8 mouse cellular contexts compared by ENCODE assay signal in genomic region chr3:121531370-121532148, GRCm38 (mm10). TPM values are rescaled to one million over a fixed set of nuclear protein-coding genes. Genes with fewer than 3 reads are reported as not detected.
DNase-seq lines count a peak whose midpoint lies in the region; ATAC-seq and TF ChIP-seq lines count a peak whose summit lies in the region.

No protein-coding gene starts in this region.

- ATAC-seq in intestine, embryonic 14.5 days (replicated peaks; ENCODE audit: low FRiP score, low TSS enrichment, low read depth): peak; percentile 26; the same call in 1 of the 2 replicates

- H3K9me3 ChIP-seq in intestine, embryonic 14.5 days (ENCODE audit: control insufficient read depth, low read length): no peaks in the 10 kb centered on the region

- peaks cover 14% of the 10 kb centered on the region for H3K4me1 ChIP-seq in kidney, adult 2 months (ENCODE audit: control insufficient read depth, insufficient read depth, low read length)
- peaks cover 42% of the 10 kb centered on the region for H3K4me1 ChIP-seq in intestine, embryonic 14.5 days (replicated peaks; ENCODE audit: control insufficient read depth, insufficient read depth, low read length)

- peak overlapping the region; percentile 34 for H3K9ac ChIP-seq in intestine, embryonic 14.5 days (ENCODE audit: low read length)

- no peaks in the 10 kb centered on the region for H3K27me3 ChIP-seq in kidney, adult 2 months (replicated peaks; ENCODE audit: control insufficient read depth, insufficient read depth, low read length)
- no peaks in the 10 kb centered on the region for H3K27me3 ChIP-seq in intestine, embryonic 14.5 days (replicated peaks; ENCODE audit: control insufficient read depth, insufficient read depth, low read length)

- 51% methylated on average over 16 of the region's 16 CpGs for WGBS in kidney, adult 2 months
- WGBS in intestine, embryonic 14.5 days: 35% methylated on average over 16 of the region's 16 CpGs

- peak overlapping the region; percentile 46 for H3K4me3 ChIP-seq in kidney, adult 2 months (ENCODE audit: insufficient read depth, low read depth, low read length)
- peak overlapping the region; percentile 32 for H3K4me3 ChIP-seq in intestine, embryonic 14.5 days (ENCODE audit: low read depth, low read length)

- no peak for TF ChIP-seq CTCF in kidney, adult 2 months (conservative IDR thresholded peaks at IDR 0.05; ENCODE audit: insufficient read depth, insufficient read length, low read depth, low read length)

- peak overlapping the region; percentile 0; the same call in 1 of the 2 replicates for H3K27ac ChIP-seq in kidney, adult 2 months (ENCODE audit: insufficient read depth, low read depth, low read length)
- peak overlapping the region; percentile 85 for H3K27ac ChIP-seq in intestine, embryonic 14.5 days (ENCODE audit: low read depth)

- TF ChIP-seq POLR2A in kidney, adult 2 months (IDR thresholded peaks at IDR 0.05; ENCODE audit: low read depth, low read length): no peak

- no peaks in the 10 kb centered on the region for H3K36me3 ChIP-seq in kidney, adult 2 months (ENCODE audit: control insufficient read depth, insufficient read depth, low read length)
- no peaks in the 10 kb centered on the region for H3K36me3 ChIP-seq in intestine, embryonic 14.5 days (ENCODE audit: control insufficient read depth, insufficient read depth, low read length)

- peak overlapping the region; percentile 43 for H3K4me2 ChIP-seq in intestine, embryonic 14.5 days (ENCODE audit: low read length)

- peak; percentile 42 for DNase-seq in kidney, adult 2 months
- no peak for DNase-seq in kidney, adult 11 months
- peak; percentile 95 for DNase-seq in fat pad, adult 2 months (ENCODE audit: extremely low read depth, low read depth, low spot score)
- DNase-seq in intestine, embryonic 14.5 days (ENCODE audit: low spot score): peak; percentile 73
- peak; percentile 51 for DNase-seq in lung, postnatal 10 days
- no peak for DNase-seq in layer of hippocampus, postnatal 14 days (ENCODE audit: low spot score in 2 of 2)
- DNase-seq in frontal cortex, postnatal 25 days (ENCODE audit: low spot score in 2 of 2): no peak
- no peak for DNase-seq in layer of hippocampus, adult 9-11 months

RNA-seq across cellular contexts. Expression of gene Slc44a3, which starts 0.6 kb away (rescaled TPM):
- polyA plus RNA-seq in kidney, adult 2 months (2012; rRNA removed): 9.7 and 11.4 TPM in 2 replicates
- polyA plus RNA-seq in intestine, embryonic 14.5 days (2014; fragmentation: Nextera tagmentation; extraction: Ambion mirVana): 29.6 and 34.4 TPM in 2 replicates
- not detected for total RNA-seq in layer of hippocampus, postnatal 14 days (2021)

Comparison
In these comparisons a context has a peak if more than half of its experiments do, and no peak if none do; other contexts are left out.
1. DNase-seq: peak in kidney, adult 2 months (single experiment), fat pad, adult 2 months (single experiment), intestine, embryonic 14.5 days (single experiment) and lung, postnatal 10 days (single experiment); none in kidney, adult 11 months (single experiment), layer of hippocampus, postnatal 14 days (0 of 2), frontal cortex, postnatal 25 days (0 of 2) and layer of hippocampus, adult 9-11 months (single experiment).